Mouse (Mus musculus): ENCODE results near the gene Eif2d. TPM values are rescaled to one million over a fixed set of nuclear protein-coding genes. Genes with fewer than 3 reads are reported as not detected.
A peak's percentile ranks its signal among the peaks of the same experiment; 100 is the strongest.
"Not testable (repeated sequence)": the region's sequence is repeated elsewhere in the genome, so short reads cannot be mapped to it uniquely, and the experiment has no call there.

The Eif2d gene
- total RNA-seq, 2 experiments from 2014 or later, result 37.7 to 39.7 TPM

DNA sequence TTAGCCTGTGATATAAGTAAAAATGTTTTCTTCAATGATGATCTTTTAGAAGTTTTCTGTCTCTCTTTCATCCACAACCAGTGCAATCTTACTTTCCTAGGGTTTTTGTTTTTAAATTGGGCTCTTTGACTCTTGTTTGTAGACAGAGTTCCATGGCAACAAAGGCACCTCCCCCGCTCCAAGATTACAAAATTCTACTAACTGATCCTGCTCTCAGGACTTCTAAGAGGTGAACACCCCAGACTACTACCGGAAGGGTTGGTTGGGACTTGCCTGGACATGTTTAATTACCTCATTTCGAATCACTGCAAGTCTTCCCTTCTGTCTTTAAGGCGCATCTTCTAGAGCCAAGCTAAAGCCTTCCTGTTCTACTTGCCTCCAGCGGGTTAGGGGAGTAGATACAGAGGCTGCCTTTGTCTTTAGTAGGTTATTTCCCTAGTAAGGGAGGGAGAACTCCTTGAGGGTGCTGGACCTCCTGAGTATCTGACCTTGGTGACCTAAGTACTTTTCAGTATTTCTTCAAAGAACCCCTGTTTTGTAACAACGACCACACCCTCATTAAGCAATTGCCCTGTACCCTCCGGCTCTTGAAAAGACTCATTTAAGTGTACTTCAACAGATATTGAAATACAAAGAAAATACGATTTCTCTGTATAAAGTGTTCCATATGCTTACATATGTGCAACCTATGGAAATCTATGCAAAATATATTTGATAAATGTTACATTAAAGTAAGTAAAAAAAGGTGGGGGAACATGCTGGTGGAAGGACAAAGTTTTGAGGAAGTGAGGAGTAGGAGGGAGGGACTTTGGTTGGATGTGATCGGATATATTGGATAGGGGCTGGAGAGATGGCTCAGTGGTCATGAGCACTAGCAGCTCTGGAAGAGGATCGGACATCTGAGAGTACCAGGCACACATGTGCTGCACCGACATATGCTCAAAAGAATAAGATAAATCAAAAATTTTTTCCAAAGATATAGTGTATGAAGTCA is 13.6 kb upstream of the Eif2d start:
- DNase-seq (ENCODE audit: low spot score in 2 of 2), result no peak

DNA sequence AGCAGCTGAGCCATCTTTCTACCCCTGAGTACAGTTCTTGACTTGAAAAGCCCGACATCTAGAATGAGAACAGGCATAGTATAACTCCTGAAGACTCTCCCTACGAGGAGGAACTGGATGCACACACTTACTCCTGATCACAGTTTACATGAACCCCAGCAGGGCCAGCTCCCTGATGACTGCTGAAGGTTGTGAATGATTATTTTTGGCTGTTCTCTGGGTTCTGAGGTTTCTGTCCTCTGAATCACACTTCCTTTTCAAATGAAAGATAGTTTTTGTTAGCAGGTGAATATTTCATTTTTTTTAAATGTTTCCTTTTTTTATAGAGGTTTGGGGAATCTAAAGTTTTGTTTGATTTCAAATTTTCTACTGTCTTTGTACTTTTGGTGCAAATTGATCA is 11.5 kb upstream of the Eif2d start:
- no peak for DNase-seq (ENCODE audit: low spot score in 2 of 2)

DNA sequence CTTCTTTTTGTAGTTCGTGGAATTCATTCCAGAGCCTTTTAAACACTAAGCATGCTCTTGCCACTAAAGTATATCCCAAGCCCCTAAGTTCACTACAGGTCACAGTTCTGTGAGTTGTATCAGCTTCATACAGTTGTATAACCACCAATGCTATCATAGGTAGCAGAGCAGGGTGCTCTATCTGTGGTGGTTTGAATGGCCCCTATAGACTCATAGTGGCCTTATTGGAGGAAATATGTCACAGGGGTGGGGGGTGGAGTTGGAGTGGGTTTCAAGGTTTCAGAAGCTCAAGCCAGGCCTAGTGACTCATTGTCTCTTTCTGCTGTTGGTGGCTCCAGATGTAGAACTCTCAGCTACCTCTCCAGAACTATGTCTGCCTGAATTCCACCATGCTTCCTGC is 10.5 kb upstream of the Eif2d start:
- DNase-seq (ENCODE audit: low spot score in 2 of 2), result no peak

DNA sequence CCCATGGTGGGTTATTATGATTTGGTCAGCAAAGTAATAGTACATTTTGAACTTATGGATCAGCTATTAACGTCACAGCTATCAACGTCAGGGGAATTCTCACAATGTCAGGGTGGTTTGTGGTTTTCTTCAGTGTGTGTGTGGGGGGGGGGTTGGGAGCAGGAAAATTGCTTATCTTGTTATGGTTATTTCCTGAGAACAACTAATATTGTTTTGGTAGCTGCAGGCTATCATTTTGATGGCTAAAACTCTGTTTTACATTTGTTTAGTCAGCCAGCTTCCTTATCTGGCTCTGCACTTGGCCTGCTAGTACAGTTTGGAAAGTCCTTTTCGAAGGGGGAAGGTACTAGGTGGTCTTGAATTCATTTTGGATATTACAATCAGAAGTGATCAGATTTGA is 7.8 kb upstream of the Eif2d start:
- not testable (repeated sequence) for DNase-seq (ENCODE audit: low spot score in 2 of 2)

DNA sequence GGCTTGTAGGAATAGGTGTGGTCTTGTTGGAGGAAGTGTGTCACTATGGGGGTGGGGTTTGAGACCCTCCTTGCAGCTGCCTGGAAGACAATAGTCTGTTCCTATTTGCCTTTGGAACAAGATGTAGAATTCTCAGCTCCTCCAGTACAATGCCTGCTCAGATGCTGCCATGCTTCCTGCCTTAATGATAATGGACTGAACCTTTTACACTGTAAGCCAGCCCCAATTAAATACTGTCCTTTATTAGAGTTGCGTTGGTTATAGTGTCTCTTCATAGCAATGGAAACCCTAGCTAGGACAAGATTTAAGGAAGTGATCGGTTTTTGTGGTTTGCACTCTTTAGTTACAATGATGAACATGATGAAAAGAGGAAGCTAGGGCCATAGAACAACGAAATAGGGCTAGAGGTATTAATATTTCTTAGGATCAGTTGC is 6.8 kb upstream of the Eif2d start:
- no peak for DNase-seq (ENCODE audit: low spot score in 2 of 2)

DNA sequence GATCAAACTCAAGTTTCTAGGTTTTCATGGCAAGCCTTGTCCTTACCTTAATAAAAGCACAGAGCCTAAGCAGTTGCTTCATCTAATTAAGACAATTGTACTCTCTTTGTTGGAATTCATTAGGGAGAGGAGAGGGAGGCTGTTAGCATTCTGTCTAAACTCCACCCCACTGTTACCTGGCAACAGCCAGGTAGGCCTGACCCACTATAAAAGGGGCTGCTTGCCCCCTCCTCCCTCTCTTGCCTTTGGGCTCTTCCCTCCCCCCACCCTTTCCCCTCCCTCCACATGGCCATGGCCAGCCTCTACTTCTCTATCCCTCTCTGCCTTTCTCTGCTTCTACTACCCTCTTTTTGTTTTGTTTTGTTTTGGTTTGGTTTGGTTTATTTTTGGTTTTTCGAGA is 3.5 kb upstream of the Eif2d start:
- no peak for DNase-seq (ENCODE audit: low spot score in 2 of 2)

DNA sequence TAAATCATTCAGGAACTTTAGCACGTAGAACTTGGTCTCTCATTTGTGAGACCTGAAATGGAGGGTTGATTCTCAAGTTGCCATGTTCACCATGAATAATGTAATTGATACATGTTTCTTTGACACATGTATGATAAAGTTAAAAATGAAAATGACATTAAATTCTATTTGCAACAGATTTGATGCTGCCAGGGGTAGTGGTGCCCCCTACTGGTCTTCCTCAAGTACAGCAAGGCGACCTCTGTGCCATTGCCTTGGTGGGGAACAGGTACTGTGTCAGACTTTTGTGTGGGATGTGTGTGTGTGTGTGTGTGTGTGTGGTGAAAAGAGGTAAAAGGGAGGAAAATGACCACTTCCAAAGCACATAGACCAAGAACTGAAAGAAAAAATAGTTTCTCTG is 2.5 kb downstream of the Eif2d start:
- peak; percentile 44 to 49 for DNase-seq (ENCODE audit: low spot score in 2 of 2)

DNA sequence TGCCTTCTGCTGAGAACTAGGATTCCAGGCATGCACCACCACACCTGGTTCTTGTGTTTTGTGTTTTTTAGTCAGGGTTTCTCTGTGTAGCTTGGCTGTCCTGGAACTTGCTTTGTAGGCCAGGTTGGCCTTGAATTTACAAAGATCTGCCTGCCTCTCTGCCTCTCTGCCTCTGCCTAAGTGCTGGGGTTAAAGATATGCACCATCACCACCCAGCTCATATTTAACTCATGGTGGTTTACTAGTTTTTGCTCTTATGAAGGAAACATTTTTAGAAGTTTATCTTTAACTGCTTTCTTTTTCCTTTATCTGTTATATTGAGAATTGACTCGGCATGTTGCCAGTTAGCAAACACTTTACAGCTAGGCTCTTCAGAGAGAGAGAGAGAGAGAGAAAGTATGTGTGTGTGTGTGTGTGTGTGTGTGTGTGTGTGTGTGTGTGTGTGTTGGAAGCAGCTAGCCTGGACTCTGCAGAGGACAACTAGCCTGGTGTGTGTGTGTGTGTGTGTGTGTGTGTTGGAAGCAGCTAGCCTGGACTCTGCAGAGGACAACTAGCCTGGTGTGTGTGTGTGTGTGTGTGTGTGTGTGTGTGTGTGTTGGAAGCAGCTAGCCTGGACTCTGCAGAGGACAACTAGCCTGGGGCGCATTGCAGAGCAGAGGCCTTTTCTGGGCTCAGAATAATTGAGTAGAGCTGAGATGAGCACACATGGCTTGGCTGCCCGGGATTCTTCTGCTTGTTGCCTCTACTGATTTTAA is 6.8 kb downstream of the Eif2d start:
- DNase-seq (ENCODE audit: low spot score in 2 of 2), result not testable (repeated sequence)

DNA sequence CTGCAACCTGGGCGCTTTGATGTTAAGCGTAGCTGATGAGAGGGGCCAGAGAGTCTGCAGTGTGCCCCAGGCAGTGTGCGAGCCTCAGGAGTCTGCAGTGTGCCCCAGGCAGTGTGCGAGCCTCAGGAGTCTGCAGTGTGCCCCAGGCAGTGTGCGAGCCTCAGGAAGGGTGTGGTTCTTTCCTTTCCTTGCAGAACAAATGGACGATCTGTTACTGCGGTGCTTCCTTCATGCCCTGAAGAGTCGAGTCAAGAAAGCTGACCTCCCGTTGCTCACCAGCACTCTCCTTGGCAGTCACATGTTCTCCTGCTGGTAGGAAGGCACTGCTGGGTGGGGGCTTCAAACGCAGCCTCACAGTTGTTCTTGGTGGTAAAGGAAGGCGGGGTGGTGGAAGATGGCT is 8.1 kb downstream of the Eif2d start:
- DNase-seq (ENCODE audit: low spot score in 2 of 2), result no peak

DNA sequence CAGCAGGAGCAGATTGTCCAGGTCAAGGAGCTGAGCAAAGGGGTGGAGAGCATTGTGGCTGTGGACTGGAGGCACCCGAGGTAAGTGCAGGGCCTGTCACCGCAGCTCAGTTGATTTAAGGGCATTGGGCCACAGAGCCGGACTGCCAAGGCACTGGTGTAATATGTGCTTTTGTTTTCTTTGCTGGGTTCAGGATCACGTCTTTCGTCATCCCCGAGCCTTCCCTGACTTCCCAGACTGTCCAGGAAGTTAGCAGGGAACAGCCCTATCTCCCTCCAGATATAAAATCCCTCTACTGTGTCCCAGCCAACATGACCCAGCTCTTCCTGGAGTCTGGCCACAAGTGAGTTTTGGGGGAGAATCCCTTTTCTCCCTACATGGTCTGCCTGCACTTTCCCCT is 11.4 kb downstream of the Eif2d start:
- no peak for DNase-seq (ENCODE audit: low spot score in 2 of 2)

DNA sequence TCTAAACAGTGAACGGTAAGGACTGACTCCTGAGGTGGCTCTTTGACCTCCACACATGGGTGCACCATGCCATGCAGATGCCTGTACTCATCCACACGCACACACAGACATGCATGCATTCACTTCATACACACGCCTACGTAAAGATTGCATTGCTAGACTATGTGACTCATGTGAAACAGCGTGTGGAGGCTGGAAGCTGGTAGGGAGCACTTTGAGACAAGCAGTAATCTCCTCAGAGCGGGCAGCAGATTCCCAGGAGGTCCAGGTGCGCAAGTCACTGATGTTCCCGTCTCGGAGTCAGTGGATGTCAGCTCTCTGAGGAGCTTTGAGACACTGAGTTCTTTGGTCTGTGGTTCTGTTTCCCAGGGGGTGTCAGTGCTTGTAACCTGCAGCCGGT is 14.6 kb downstream of the Eif2d start:
- DNase-seq (ENCODE audit: low spot score in 2 of 2), result no peak

DNA sequence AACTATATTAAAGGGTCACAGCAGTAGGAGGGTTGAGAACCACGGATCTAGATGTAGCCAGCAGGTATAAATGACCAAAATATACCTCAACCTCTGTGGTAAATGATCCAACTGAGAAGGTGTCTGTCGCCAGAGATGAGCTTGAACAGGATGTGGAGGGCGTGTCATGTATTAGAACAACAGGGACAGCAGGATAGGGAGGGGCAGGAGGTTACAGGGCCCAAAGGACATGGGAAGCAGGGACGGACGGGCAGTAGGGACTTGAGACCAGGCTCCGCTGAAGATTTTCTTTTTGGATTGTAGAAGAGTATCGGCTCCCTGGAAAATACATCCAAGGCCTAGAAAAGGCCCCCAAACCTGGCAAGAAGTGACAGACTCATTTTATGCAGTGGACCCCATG is 20.0 kb downstream of the Eif2d start:
- DNase-seq (ENCODE audit: low spot score in 2 of 2), result no peak

DNA sequence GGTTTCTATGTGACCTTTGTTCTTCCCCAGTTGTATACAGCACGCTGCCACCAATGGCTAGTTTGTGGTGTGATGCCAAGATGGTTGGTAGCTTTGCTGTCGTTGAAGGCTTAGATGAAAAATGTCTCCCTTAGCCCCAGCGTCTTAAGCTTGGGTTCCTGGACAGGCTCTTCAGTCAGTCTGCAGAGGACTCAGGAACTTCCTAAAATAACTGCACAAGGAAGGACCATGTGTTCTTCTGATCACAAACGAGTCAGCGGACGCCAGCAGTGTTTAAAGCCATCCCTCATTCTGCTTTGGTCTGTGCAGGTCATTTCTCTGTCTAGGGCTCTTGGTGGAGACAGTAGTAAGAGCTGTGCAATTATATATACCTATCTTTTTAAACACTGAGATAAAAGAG is 20.8 kb downstream of the Eif2d start:
- DNase-seq (ENCODE audit: low spot score in 2 of 2), result no peak

DNA sequence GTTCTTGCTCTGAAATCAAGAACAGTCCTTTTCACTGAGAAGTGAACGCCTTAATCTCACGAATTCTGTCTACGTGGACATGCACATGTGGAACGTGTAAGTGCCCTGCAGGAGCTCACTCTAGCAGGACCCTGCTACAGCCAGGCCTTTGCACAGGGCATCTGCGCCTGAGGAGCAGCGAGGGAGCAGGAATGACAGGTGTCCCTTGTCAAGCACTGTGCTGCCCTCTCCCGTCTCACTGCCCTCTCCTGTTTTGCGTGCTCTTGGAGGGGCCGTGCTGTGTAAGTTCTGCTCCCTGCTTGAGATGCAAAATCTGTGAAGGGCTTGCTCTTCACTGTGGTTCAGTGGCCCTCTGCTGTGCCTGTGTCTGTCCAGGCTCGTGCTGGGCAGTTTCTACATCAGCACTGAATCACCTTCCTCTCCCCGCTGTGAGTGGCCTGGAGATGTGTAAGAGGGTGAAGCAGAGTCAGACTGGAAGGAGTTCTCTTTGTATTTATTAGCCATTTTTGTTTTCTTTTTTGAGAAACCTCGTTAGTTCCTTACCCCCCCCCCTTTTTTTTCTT is 21.4 kb downstream of the Eif2d start:
- no peak for DNase-seq (ENCODE audit: low spot score in 2 of 2)

DNA sequence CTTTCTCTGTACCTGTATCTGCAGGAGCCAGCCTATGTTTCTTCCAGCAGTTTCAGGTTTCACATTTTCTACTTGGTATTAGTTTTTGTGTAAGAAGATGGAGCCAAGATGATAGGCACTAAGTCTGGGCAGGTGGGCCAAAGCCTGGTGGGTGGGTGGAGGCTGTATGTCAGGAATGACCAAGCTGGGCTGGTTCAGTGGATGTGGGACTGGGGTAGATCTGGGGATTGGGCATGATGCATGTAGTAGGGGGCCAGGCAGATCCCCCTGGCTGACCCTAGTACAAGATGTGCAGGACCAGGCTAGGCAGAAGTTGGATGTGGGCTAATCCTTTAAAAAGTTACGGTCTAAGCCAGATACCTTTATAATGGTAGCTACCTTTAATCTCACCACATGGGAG is 22.2 kb downstream of the Eif2d start:
- DNase-seq (ENCODE audit: low spot score in 2 of 2), result no peak

DNA sequence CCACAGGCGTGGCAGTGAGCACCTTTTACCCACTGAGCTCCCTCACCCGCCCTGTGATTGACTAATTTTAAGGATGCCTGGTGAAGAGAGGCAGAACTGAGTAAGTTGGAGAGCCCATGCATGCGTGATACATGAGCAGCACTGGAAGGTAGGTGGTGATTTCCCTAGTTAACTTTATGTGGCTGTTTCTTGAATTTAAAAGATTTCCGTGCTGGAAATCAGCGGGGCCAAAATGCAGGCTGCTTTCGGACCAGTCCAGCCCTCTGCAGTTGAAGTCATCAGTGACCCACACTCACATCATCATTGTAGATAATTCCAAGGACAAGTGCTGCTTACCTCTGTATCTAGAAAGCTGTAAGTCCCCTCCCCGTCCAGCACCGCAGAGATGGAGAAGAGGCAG is 22.8 kb downstream of the Eif2d start:
- DNase-seq (ENCODE audit: low spot score in 2 of 2), result no peak

DNA sequence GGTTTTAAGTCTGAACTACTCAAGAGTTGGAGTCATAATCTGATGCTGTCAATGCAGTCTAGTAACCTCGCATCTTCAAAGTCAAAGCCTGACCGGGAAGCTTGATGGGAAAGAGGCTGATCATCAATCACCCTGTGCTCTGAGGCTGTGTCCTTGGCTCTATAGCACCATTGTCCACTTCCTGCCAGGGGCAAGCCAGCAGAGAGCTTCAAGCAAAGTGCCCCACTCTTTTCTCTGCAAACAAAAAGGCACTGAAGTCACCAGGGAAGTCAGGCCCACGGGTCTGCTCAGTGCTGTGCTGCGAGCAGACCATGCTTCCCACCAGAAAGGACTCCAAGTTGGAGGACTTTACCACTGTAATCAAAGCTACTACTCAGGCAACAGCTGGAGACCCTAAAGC is 24.3 kb downstream of the Eif2d start:
- DNase-seq (ENCODE audit: low spot score in 2 of 2), result no peak

DNA sequence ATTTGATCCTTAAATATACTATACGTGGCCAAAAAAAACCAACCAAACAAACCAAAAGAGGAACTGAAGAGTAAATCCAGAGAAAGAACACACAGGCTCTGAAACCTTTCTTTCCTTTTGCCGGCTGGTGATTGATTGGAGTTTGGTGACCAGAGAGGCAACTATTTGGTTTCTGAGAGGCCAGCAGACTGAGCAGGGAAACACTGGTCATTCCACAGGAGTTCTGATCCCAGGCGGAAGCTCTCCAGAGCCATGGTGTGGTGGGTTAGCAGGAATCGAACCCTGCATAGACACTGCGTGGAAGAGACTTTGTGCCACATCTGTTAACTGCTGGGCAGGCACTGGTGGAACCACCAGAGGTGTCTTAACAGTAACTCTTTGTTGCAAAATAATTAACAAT is 25.1 kb downstream of the Eif2d start:
- no peak for DNase-seq (ENCODE audit: low spot score in 2 of 2)

DNA sequence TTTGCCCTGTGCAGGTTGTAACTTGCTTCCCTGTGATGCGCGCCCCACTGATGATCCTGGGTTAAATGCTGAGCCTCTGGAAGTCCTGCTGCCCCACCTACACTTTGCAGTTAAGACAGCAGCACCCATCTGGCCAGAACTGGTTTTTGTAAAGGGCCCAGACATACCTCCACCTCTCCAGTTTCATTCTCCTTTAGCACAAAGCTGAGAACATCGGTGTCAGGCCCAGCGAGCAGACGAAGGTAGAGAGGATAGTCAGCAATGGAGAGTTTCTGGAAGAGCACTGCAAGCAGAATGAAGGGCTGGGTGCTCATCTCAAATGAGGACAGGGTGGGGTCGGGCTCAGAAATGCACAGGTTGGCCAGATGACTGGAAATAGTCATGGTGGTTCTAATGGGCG is 27.4 kb downstream of the Eif2d start:
- no peak for DNase-seq (ENCODE audit: low spot score in 2 of 2)

DNA sequence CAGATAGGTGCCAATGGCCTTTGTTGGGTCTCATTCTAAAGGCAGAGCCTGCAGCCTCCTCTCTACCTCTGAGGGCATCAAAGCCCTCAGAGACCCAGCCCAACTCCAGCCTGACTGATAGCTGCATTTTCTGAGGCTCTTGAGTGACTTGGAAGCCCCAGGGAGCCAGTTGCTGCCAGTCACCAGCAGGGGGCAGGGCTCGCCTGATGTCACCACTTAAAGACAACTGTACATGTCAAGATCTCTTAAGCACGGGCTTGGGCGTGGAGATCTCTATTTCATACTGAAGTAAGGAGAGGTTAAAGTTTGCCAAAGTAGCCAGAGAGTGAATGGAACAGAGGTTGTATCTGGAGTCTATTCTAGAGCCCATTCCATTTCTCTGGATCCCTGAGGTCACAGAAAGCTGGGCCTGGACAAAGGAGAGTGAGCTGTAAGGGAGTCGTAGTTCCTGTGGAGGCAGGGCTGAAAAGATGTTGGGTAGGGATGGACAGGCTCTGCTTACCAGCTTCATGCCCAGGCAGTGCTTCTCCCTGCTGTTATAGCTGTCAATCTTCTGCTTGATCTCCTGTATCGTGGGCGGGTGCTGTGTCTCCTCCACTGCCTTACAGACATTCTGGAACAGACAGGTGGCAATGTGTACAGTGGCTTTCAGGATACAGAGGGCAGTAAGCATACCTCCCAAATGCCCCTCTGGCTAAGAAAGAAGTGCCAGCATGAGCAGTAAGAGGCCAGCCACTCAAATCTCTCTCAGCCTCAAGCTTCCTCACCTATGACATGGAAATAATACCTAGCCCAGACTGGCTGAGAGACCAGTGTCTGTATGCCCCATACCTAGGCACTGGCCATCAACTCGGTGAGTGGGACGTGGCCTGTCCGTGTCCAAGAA is 28.9 kb downstream of the Eif2d start:
- DNase-seq (ENCODE audit: low spot score in 2 of 2), result peak; percentile 85 to 87

DNA sequence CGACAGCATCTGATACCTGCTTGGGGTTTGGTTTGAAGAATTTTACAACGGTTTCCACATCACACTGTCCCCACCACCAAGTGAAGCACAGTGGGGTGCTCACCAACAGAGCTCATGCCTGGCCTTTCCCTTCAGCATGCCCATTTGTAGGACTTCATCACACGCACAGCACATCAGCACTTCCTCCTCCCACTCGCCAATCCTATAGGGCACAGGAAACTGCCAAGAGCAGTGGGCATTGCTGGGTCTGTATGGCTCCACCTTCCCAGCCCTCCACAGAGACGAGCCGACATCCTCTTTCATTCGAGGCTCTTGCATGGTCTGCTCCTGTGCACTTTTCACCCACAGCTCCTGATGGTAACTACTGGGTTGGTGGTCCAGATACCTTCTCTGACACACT is 30.2 kb downstream of the Eif2d start:
- no peak for DNase-seq (ENCODE audit: low spot score in 2 of 2)
